ENCODE assay signal across 9 mouse cellular contexts in the genomic region with DNA sequence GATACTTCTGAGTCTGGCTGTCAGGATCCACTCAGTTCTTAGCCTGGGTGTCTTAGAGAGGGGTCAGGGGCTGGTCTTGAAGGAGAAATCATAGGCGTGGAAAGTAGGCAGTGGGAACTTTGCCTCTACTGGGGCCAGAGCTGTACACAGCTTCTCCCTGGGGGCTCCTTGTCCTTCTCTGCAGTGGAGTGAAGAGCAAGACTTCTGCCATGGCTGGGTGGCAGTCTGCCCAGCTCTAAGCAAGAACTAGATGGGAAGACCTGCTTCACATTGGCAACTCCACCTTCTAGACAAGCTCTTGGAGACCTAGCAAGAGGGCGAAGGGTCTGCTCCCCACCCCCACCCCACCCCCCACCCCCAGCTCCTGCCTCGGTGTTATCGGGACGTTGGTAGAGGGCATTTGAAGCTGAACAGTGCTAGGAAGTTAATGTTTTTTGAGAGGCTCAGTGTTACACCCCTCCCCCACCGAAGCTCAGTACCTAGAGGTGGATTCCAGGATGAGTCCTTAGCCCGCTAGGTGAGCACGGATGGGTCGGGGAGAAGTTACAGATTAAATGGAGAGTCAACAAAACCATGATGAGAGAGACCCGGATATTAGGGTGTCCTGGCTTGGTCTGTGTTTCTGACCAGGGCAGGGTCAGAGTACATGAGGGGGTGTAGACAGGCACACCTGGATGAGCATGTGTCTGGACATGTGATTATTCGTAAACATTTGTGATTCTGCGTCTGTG. TPM values are rescaled to one million over a fixed set of nuclear protein-coding genes. Genes with fewer than 3 reads are reported as not detected.
DNase-seq lines count a peak whose midpoint lies in the region; ATAC-seq and TF ChIP-seq lines count a peak whose summit lies in the region.
"Had no signal": no experiment of that assay in that cellular context is flagged by ENCODE, and none has a peak within 500 bp of the region (broad histone marks: within the 10 kb centered on the region; RNA-seq: fewer than 3 reads in every experiment).

No protein-coding gene starts in this region.

- no peak overlapping the region for H3K9ac ChIP-seq in heart, adult 2 months (ENCODE audit: low read depth, low read length)
- no peak overlapping the region for H3K9ac ChIP-seq in heart, postnatal 0 days (replicated peaks; ENCODE audit: low read depth, low read length)
- H3K9ac ChIP-seq in stomach, embryonic 14.5 days (replicated peaks; ENCODE audit: low read depth, low read length): no peak overlapping the region; the same call in 1 of the 2 replicates
- H3K9ac ChIP-seq in forebrain, embryonic 15.5 days (replicated peaks): no peak overlapping the region
- H3K9ac ChIP-seq: midbrain, embryonic 15.5 days had no signal

- no peak for TF ChIP-seq POLR2A in heart, adult 2 months (IDR thresholded peaks at IDR 0.05; ENCODE audit: insufficient read depth, low read depth, low read length)

- H3K4me2 ChIP-seq in heart, postnatal 0 days (ENCODE audit: low read depth, low read length): no peak overlapping the region
- H3K4me2 ChIP-seq in stomach, embryonic 14.5 days (replicated peaks; ENCODE audit: low read depth, low read length): peak overlapping the region; percentile 37
- H3K4me2 ChIP-seq in forebrain, embryonic 15.5 days (replicated peaks): no peak overlapping the region
- H3K4me2 ChIP-seq: midbrain, embryonic 15.5 days had no signal

- peak overlapping the region; percentile 53 for H3K27ac ChIP-seq in heart, adult 2 months
- H3K27ac ChIP-seq in heart, postnatal 0 days (ENCODE audit: low read depth): peak overlapping the region; percentile 8; the same call in 1 of the 2 replicates
- H3K27ac ChIP-seq in stomach, embryonic 14.5 days (ENCODE audit: low read length): peak overlapping the region; percentile 82
- H3K27ac ChIP-seq in forebrain, embryonic 15.5 days (replicated peaks): no peak overlapping the region
- H3K27ac ChIP-seq: midbrain, embryonic 15.5 days had no signal

- WGBS in heart, adult 2 months: 71% methylated on average over 12 of the region's 12 CpGs
- 66% methylated on average over 12 of the region's 12 CpGs for WGBS in heart, postnatal 0 days
- 58% methylated on average over 12 of the region's 12 CpGs for WGBS in stomach, embryonic 14.5 days
- WGBS in forebrain, embryonic 15.5 days: 92% methylated on average over 12 of the region's 12 CpGs

- intact Hi-C loops in heart, adult 2 months (cut with DNase I): no loop called here

- H3K4me1 ChIP-seq in heart, adult 2 months (ENCODE audit: control insufficient read depth, insufficient read depth, low read length): peaks cover 19% of the 10 kb centered on the region
- H3K4me1 ChIP-seq in heart, postnatal 0 days (ENCODE audit: control insufficient read depth, insufficient read depth): peaks cover 39% of the 10 kb centered on the region
- peaks cover 45% of the 10 kb centered on the region for H3K4me1 ChIP-seq in stomach, embryonic 14.5 days (ENCODE audit: control insufficient read depth, insufficient read depth, low read length)
- H3K4me1 ChIP-seq in forebrain, embryonic 15.5 days: peaks cover 31% of the 10 kb centered on the region

- no peak overlapping the region for H3K4me3 ChIP-seq in heart, adult 2 months
- no peak overlapping the region for H3K4me3 ChIP-seq in heart, postnatal 0 days (ENCODE audit: low read depth, low read length)
- H3K4me3 ChIP-seq in stomach, embryonic 14.5 days (ENCODE audit: low read depth, low read length): no peak overlapping the region
- no peak overlapping the region for H3K4me3 ChIP-seq in forebrain, embryonic 15.5 days
- H3K4me3 ChIP-seq: midbrain, embryonic 15.5 days had no signal

- no peak for TF ChIP-seq CTCF in heart, adult 2 months (IDR thresholded peaks at IDR 0.05)
- no peak for TF ChIP-seq CTCF in heart, postnatal 0 days (IDR thresholded peaks at IDR 0.05; ENCODE audit: low read depth)

- TF ChIP-seq EP300 in heart, adult 2 months (IDR thresholded peaks at IDR 0.05; ENCODE audit: insufficient read depth, low read depth, low read length): no peak
- no peak for TF ChIP-seq EP300 in heart, postnatal 0 days (IDR thresholded peaks at IDR 0.05; ENCODE audit: low read depth)

- no peak for ATAC-seq in heart, postnatal 0 days (ENCODE audit: insufficient read depth, low read depth)
- ATAC-seq in stomach, embryonic 14.5 days (ENCODE audit: insufficient number of reproducible peaks, insufficient read depth, low FRiP score, low read depth): no peak
- ATAC-seq in forebrain, embryonic 15.5 days (replicated peaks): no peak
- no peak for ATAC-seq in cerebellum, adult (ENCODE audit: insufficient number of reproducible peaks, low FRiP score, low TSS enrichment)
- ATAC-seq: midbrain, embryonic 15.5 days had no signal

- no peaks in the 10 kb centered on the region for H3K9me3 ChIP-seq in heart, postnatal 0 days (replicated peaks; ENCODE audit: control insufficient read depth, low read length)
- H3K9me3 ChIP-seq in stomach, embryonic 14.5 days (ENCODE audit: control insufficient read depth, low read depth, low read length): no peaks in the 10 kb centered on the region
- no peaks in the 10 kb centered on the region for H3K9me3 ChIP-seq in forebrain, embryonic 15.5 days
- H3K9me3 ChIP-seq: midbrain, embryonic 15.5 days had no signal

- no peaks in the 10 kb centered on the region for H3K27me3 ChIP-seq in heart, adult 2 months (ENCODE audit: control insufficient read depth, insufficient read depth, low read length)
- H3K27me3 ChIP-seq in heart, postnatal 0 days (ENCODE audit: control insufficient read depth, insufficient read depth, low read length): no peaks in the 10 kb centered on the region
- H3K27me3 ChIP-seq in stomach, embryonic 14.5 days (ENCODE audit: control insufficient read depth, insufficient read depth, low read length): no peaks in the 10 kb centered on the region
- H3K27me3 ChIP-seq in forebrain, embryonic 15.5 days: no peaks in the 10 kb centered on the region
- H3K27me3 ChIP-seq: midbrain, embryonic 15.5 days had no signal

- H3K79me2 ChIP-seq in heart, adult 2 months (replicated peaks; ENCODE audit: control insufficient read depth, insufficient read depth, low read length): no peaks in the 10 kb centered on the region

- DNase-seq in heart, adult 2 months: no peak
- no peak for DNase-seq in heart, postnatal 4 days
- DNase-seq in heart, postnatal 0 days (ENCODE audit: low spot score): no peak
- DNase-seq in kidney, postnatal 36 days: peak; percentile 83 to 92
- DNase-seq in lung, adult 18-20 months: no peak

- H3K36me3 ChIP-seq in heart, adult 2 months (ENCODE audit: control insufficient read depth, insufficient read depth, low read length): no peaks in the 10 kb centered on the region
- H3K36me3 ChIP-seq in heart, postnatal 0 days (replicated peaks; ENCODE audit: control insufficient read depth, insufficient read depth, low read length): peaks cover 18% of the 10 kb centered on the region
- peaks cover 28% of the 10 kb centered on the region for H3K36me3 ChIP-seq in stomach, embryonic 14.5 days (ENCODE audit: control insufficient read depth, insufficient read depth, low read length)
- no peaks in the 10 kb centered on the region for H3K36me3 ChIP-seq in forebrain, embryonic 15.5 days
- H3K36me3 ChIP-seq: midbrain, embryonic 15.5 days had no signal

RNA-seq across cellular contexts. Expression of gene Igfbp4, which starts 4.3 kb away (rescaled TPM):
- 10 to 100 TPM; 81.8 to 84.2 TPM for total RNA-seq in heart, adult 2 months (2021)
- 163 and 216 TPM in 2 replicates for polyA plus RNA-seq in heart, adult 2 months (2012; rRNA removed)
- 100 to 1,000 TPM; 204 to 217 TPM for total RNA-seq in heart, postnatal 4 days (2021)
- 221 and 277 TPM in 2 replicates for total RNA-seq in heart, postnatal 0 days (2014; rRNA removed; ENCODE audit: low replicate concordance)
- 186 and 201 TPM in 2 replicates for polyA plus RNA-seq in heart, postnatal 0 days (2015; fragmentation: Nextera tagmentation; extraction: Ambion mirVana)
- 494 and 532 TPM in 2 replicates for polyA plus RNA-seq in stomach, embryonic 14.5 days (2014; fragmentation: Nextera tagmentation; extraction: Ambion mirVana)
- 138 and 142 TPM in 2 replicates for polyA plus RNA-seq in forebrain, embryonic 15.5 days (2015; fragmentation: Nextera tagmentation; extraction: Ambion mirVana)

RNA-seq across cellular contexts. Expression of gene Top2a, which starts 21.3 kb away (rescaled TPM):
- total RNA-seq in heart, adult 2 months (2021): 1 to 10 TPM; 1.4 to 2.3 TPM
- polyA plus RNA-seq in heart, adult 2 months (2012; rRNA removed): 0.27 and 0.56 TPM in 2 replicates
- 100 to 1,000 TPM; 174 to 191 TPM for total RNA-seq in heart, postnatal 4 days (2021)
- total RNA-seq in heart, postnatal 0 days (2014; rRNA removed; ENCODE audit: low replicate concordance): 52.9 and 91.1 TPM in 2 replicates
- polyA plus RNA-seq in heart, postnatal 0 days (2015; fragmentation: Nextera tagmentation; extraction: Ambion mirVana): 38.2 and 38.9 TPM in 2 replicates
- 260 and 284 TPM in 2 replicates for polyA plus RNA-seq in stomach, embryonic 14.5 days (2014; fragmentation: Nextera tagmentation; extraction: Ambion mirVana)
- polyA plus RNA-seq in forebrain, embryonic 15.5 days (2015; fragmentation: Nextera tagmentation; extraction: Ambion mirVana): 126 and 141 TPM in 2 replicates

RNA-seq across cellular contexts. Expression of gene Tns4, which starts 43.8 kb away (rescaled TPM):
- under 1 TPM; 0.16 to 0.23 TPM for total RNA-seq in heart, adult 2 months (2021)
- polyA plus RNA-seq in heart, adult 2 months (2012; rRNA removed): 0.49 and 1.1 TPM in 2 replicates
- under 1 TPM in 1 of 2 experiments, not detected in 1; 0.14 TPM for total RNA-seq in heart, postnatal 4 days (2021)
- total RNA-seq in heart, postnatal 0 days (2014; rRNA removed; ENCODE audit: low replicate concordance): 0.69 TPM in 1 of 2 replicates, not detected in the other
- polyA plus RNA-seq in heart, postnatal 0 days (2015; fragmentation: Nextera tagmentation; extraction: Ambion mirVana): 0.05 and 0.12 TPM in 2 replicates
- polyA plus RNA-seq in stomach, embryonic 14.5 days (2014; fragmentation: Nextera tagmentation; extraction: Ambion mirVana): 2.4 and 2.5 TPM in 2 replicates
- polyA plus RNA-seq in forebrain, embryonic 15.5 days (2015; fragmentation: Nextera tagmentation; extraction: Ambion mirVana): 0.09 TPM in 1 of 2 replicates, not detected in the other

Comparison
In these comparisons a context has a peak if more than half of its experiments do, and no peak if none do; other contexts are left out.
1. RNA of gene Top2a, which starts 21.3 kb away (polyA plus RNA-seq): 260 to 284 TPM in stomach, embryonic 14.5 days, 126 to 141 TPM in forebrain, embryonic 15.5 days and 38.2 to 38.9 TPM in heart, postnatal 0 days; 0.27 to 0.56 TPM in heart, adult 2 months; every median in the first group is over 10 times any median in the second.
2. DNase-seq: peak in kidney, postnatal 36 days (2 of 2); none in heart, adult 2 months (0 of 2), heart, postnatal 4 days (single experiment), heart, postnatal 0 days (single experiment) and lung, adult 18-20 months (0 of 2).